Mouse (Mus musculus) liver, adult 2 months (tissue): ENCODE measurements at regions not wholly inside any gene's neighbourhood (a gene's known extent, or its start where the extent isn't known, plus 50 kb on each side); places are given as distances from the start of the nearest gene placed in this dataset.

Experiments
- DNase-seq: peaks from one replicate; pipeline ENCODE4 v3.0.0-alpha.2; 2011; ENCODE audit warnings: low read depth, low spot score; ENCODE audit errors: extremely low read depth
- H3K27ac ChIP-seq: fragments of 200-500 bp; replicated peaks from 2 replicates; pipeline ENCODE4 v1.5.1; 2012; ENCODE audit warnings: low read depth, mild to moderate bottlenecking, control low read depth, inconsistent platforms, low read length; ENCODE audit not compliant: insufficient read depth
- H3K27me3 ChIP-seq: fragments of 200-500 bp; 2 replicates; pipeline ENCODE4 v1.6.1; 2012; ENCODE audit warnings: mild to moderate bottlenecking, moderate library complexity, low read length, inconsistent platforms; ENCODE audit not compliant: control insufficient read depth, insufficient read depth
- H3K36me3 ChIP-seq: fragments of 200-500 bp; 2 replicates; pipeline ENCODE4 v1.6.1; 2012; ENCODE audit warnings: low read length, inconsistent platforms; ENCODE audit not compliant: control insufficient read depth, insufficient read depth
- H3K4me1 ChIP-seq: fragments of 200-500 bp; 2 replicates; pipeline ENCODE4 v1.6.1; 2011; ENCODE audit warnings: low read length; ENCODE audit not compliant: control insufficient read depth, insufficient read depth
- H3K4me3 ChIP-seq: fragments of 200-500 bp; 2 replicates; pipeline ENCODE4 v1.5.1; 2011; ENCODE audit warnings: low read depth, mild to moderate bottlenecking, control low read depth, low read length, moderate library complexity; ENCODE audit not compliant: insufficient read depth
- H3K79me2 ChIP-seq: fragments of 200-500 bp; 2 replicates; pipeline ENCODE4 v1.6.1; 2012; ENCODE audit warnings: inconsistent platforms, mild to moderate bottlenecking, low read length, moderate library complexity; ENCODE audit not compliant: control insufficient read depth, insufficient read depth
- H3K9ac ChIP-seq: fragments of 200-500 bp; 2 replicates; pipeline ENCODE4 v1.6.1; 2012; ENCODE audit warnings: low read depth, mild to moderate bottlenecking, control low read depth, inconsistent platforms, low read length
- CTCF ChIP-seq: fragments of 200-500 bp; IDR thresholded peaks from 2 replicates; pipeline ENCODE4 v1.5.1; 2011; ENCODE audit warnings: low read depth, low read length, control low read depth
- POLR2A ChIP-seq: fragments of 200-500 bp; IDR thresholded peaks from 2 replicates; pipeline ENCODE4 v1.6.1; 2011; ENCODE audit warnings: low read length, control low read depth; ENCODE audit not compliant: insufficient read depth; ENCODE audit errors: extremely low read depth
- WGBS: fragments of 180-500 bp; shearing (Covaris S2); methylation state at CpG from one replicate; pipeline ENCODE4 v1.1.7; 2018; 5-methylcytosine and 5-hydroxymethylcytosine counted together

GRCm38 (mm10) chr5:26176064-26176463, 54.8 kb upstream of the Gm10220 start:
- no peak for DNase-seq
- 74% methylated on average over 2 of the region's 2 CpGs for WGBS
- Histone ChIP-seq H3K27me3 (no peaks in the 10 kb centered on the region), H3K36me3 (no peaks in the 10 kb centered on the region), H3K4me1 (no peaks in the 10 kb centered on the region), H3K4me3 (no peak overlapping the region), H3K27ac (no peak overlapping the region), H3K9ac (no peak overlapping the region), H3K79me2 (no peaks in the 10 kb centered on the region)
- TF ChIP-seq POLR2A (no peak), CTCF (no peak)

- Histone ChIP-seq H3K4me3 (no peak overlapping the region), H3K27me3 (no peaks in the 10 kb centered on the region), H3K36me3 (no peaks in the 10 kb centered on the region), H3K9ac (no peak overlapping the region), H3K27ac (no peak overlapping the region), H3K79me2 (no peaks in the 10 kb centered on the region), H3K4me1 (no peaks in the 10 kb centered on the region)
- DNase-seq, result no peak
- WGBS, result 54% methylated on average over 5 of the region's 5 CpGs
- no peak for TF ChIP-seq POLR2A
- no peak for TF ChIP-seq CTCF
Measured at GRCm38 (mm10) chr5:26171662-26172384, 50.6 kb upstream of the Gm10220 start.

GRCm38 (mm10) chr5:26170717-26171500, 49.7 kb upstream of the Gm10220 start:
- no peak for DNase-seq
- no peaks in the 10 kb centered on the region for H3K79me2 ChIP-seq
- no peaks in the 10 kb centered on the region for H3K4me1 ChIP-seq
- TF ChIP-seq CTCF, result no peak
- no peak for TF ChIP-seq POLR2A
- H3K27ac ChIP-seq, result no peak overlapping the region
- 80% methylated on average over 4 of the region's 4 CpGs for WGBS
- H3K9ac ChIP-seq, result no peak overlapping the region
- no peaks in the 10 kb centered on the region for H3K36me3 ChIP-seq
- no peaks in the 10 kb centered on the region for H3K27me3 ChIP-seq
- H3K4me3 ChIP-seq, result no peak overlapping the region
